Comparison of ENCODE assay signal across 17 mouse cellular contexts in the genomic region with DNA sequence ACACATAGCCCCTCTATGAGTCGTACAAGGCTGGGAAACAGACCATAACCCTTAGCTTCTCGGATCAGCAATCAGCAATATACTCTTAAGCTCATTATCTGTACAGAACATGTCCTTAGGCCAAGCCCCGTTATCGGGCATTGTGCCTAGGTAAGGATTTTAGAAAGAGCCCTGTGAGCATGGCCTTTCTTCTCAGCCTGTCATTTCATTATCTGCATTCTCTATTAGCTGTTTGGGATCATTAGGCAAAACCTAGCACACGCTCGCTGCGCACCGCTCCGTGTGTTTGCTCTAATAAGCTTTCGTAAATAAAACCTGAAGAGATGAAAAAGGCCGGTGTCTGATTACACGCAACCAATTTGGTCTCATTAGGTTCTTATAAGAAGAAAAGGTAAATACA.
DNase-seq lines count a peak whose midpoint lies in the region; ATAC-seq and TF ChIP-seq lines count a peak whose summit lies in the region.
"Had no signal": no experiment of that assay in that cellular context is flagged by ENCODE, and none has a peak within 500 bp of the region (broad histone marks: within the 10 kb centered on the region; RNA-seq: fewer than 3 reads in every experiment).

No protein-coding gene starts in this region.

- WGBS in forebrain, embryonic 10.5 days = 70% methylated on average over 12 of the region's 12 CpGs
- WGBS in forebrain, embryonic 15.5 days = 31% methylated on average over 12 of the region's 12 CpGs
- 27% methylated on average over 12 of the region's 12 CpGs for WGBS in forebrain, embryonic 14.5 days
- WGBS in forebrain, postnatal 0 days = 41% methylated on average over 12 of the region's 12 CpGs
- WGBS in midbrain, embryonic 14.5 days = 51% methylated on average over 12 of the region's 12 CpGs
- WGBS in midbrain, embryonic 15.5 days = 49% methylated on average over 12 of the region's 12 CpGs

- H3K27ac ChIP-seq in forebrain, embryonic 10.5 days = no peak overlapping the region
- no peak overlapping the region for H3K27ac ChIP-seq in forebrain, embryonic 15.5 days (replicated peaks)
- H3K27ac ChIP-seq in forebrain, embryonic 14.5 days (ENCODE audit: low read depth, low read length) = no peak overlapping the region
- H3K27ac ChIP-seq in forebrain, postnatal 0 days (ENCODE audit: low read depth, low read length) = no peak overlapping the region
- H3K27ac ChIP-seq in midbrain, embryonic 14.5 days (replicated peaks; ENCODE audit: low read depth, low read length) = no peak overlapping the region; the same call in 1 of the 2 replicates
- H3K27ac ChIP-seq in midbrain, embryonic 15.5 days = no peak overlapping the region
- H3K27ac ChIP-seq: hindbrain, embryonic 12.5 days; hindbrain, embryonic 15.5 days had no signal

- ATAC-seq in forebrain, embryonic 15.5 days (replicated peaks) = no peak
- ATAC-seq in forebrain, embryonic 14.5 days = no peak
- no peak for ATAC-seq in forebrain, postnatal 0 days
- ATAC-seq in midbrain, embryonic 14.5 days (ENCODE audit: low FRiP score, low TSS enrichment) = no peak
- no peak for ATAC-seq in midbrain, embryonic 15.5 days (replicated peaks)
- ATAC-seq: activated CD4-positive, CD25-positive, alpha-beta regulatory T cell, adult 4 months had no signal

- peaks cover 33% of the 10 kb centered on the region for H3K4me1 ChIP-seq in forebrain, embryonic 10.5 days
- H3K4me1 ChIP-seq in forebrain, embryonic 15.5 days = peaks cover 27% of the 10 kb centered on the region
- H3K4me1 ChIP-seq in forebrain, embryonic 14.5 days (ENCODE audit: control insufficient read depth, insufficient read depth, low read length) = peaks cover 11% of the 10 kb centered on the region; the same call in 1 of the 2 replicates
- peaks cover 9% of the 10 kb centered on the region; the same call in 1 of the 2 replicates for H3K4me1 ChIP-seq in forebrain, postnatal 0 days (ENCODE audit: insufficient read depth)
- H3K4me1 ChIP-seq in midbrain, embryonic 14.5 days (ENCODE audit: control insufficient read depth, insufficient read depth, low read length) = peaks cover 20% of the 10 kb centered on the region
- peaks cover 25% of the 10 kb centered on the region for H3K4me1 ChIP-seq in midbrain, embryonic 15.5 days

- peak; percentile 21 for DNase-seq in forebrain, embryonic 10.5 days (ENCODE audit: extremely low spot score, low spot score)
- DNase-seq in forebrain, embryonic 14.5 days (ENCODE audit: low spot score) = peak; percentile 46
- DNase-seq in forebrain, postnatal 0 days = no peak
- peak; percentile 43 for DNase-seq in midbrain, embryonic 14.5 days
- peak; percentile 79 for DNase-seq in brain, embryonic 14.5 days (ENCODE audit: low read depth)
- DNase-seq: adrenal gland, adult 8-10 months; adrenal gland, postnatal 25 days; cerebellum, adult 18-20 months; cerebellum, adult 9-10 months; cerebellum, postnatal 14 days; gastrocnemius, postnatal 25 days had no signal

- H3K27me3 ChIP-seq in forebrain, embryonic 10.5 days (ENCODE audit: poor library complexity, severe bottlenecking) = peaks cover 18% of the 10 kb centered on the region
- no peaks in the 10 kb centered on the region for H3K27me3 ChIP-seq in forebrain, embryonic 15.5 days
- H3K27me3 ChIP-seq in forebrain, embryonic 14.5 days (replicated peaks; ENCODE audit: control insufficient read depth, insufficient read depth, low read length) = no peaks in the 10 kb centered on the region; the same call in 1 of the 2 replicates
- H3K27me3 ChIP-seq in forebrain, postnatal 0 days (ENCODE audit: insufficient read depth, low read length) = no peaks in the 10 kb centered on the region
- no peaks in the 10 kb centered on the region for H3K27me3 ChIP-seq in midbrain, embryonic 14.5 days (ENCODE audit: control insufficient read depth, insufficient read depth, low read length)
- no peaks in the 10 kb centered on the region for H3K27me3 ChIP-seq in midbrain, embryonic 15.5 days (replicated peaks)
- H3K27me3 ChIP-seq: hindbrain, embryonic 12.5 days; hindbrain, embryonic 15.5 days had no signal

- H3K9ac ChIP-seq in forebrain, embryonic 15.5 days (replicated peaks) = no peak overlapping the region
- no peak overlapping the region for H3K9ac ChIP-seq in forebrain, embryonic 14.5 days (ENCODE audit: low read length)
- H3K9ac ChIP-seq in forebrain, postnatal 0 days = no peak overlapping the region
- no peak overlapping the region for H3K9ac ChIP-seq in midbrain, embryonic 14.5 days (replicated peaks; ENCODE audit: low read length)
- H3K9ac ChIP-seq in midbrain, embryonic 15.5 days = no peak overlapping the region
- H3K9ac ChIP-seq: hindbrain, embryonic 12.5 days; hindbrain, embryonic 15.5 days had no signal

- TF ChIP-seq CTCF in forebrain, postnatal 0 days (IDR thresholded peaks at IDR 0.05; ENCODE audit: low read depth) = no peak
- TF ChIP-seq CTCF in brain, embryonic 14.5 days (IDR thresholded peaks at IDR 0.05; ENCODE audit: borderline replicate concordance, extremely low read depth, insufficient read depth, insufficient read length) = no peak

- no peak overlapping the region for H3K4me2 ChIP-seq in forebrain, embryonic 15.5 days (replicated peaks)
- H3K4me2 ChIP-seq in forebrain, embryonic 14.5 days (ENCODE audit: low read length) = no peak overlapping the region
- no peak overlapping the region for H3K4me2 ChIP-seq in forebrain, postnatal 0 days (ENCODE audit: low read depth)
- no peak overlapping the region for H3K4me2 ChIP-seq in midbrain, embryonic 14.5 days (ENCODE audit: low read length)
- H3K4me2 ChIP-seq in midbrain, embryonic 15.5 days = no peak overlapping the region
- H3K4me2 ChIP-seq: heart, embryonic 11.5 days; hindbrain, embryonic 12.5 days; hindbrain, embryonic 15.5 days had no signal

- no peaks in the 10 kb centered on the region for H3K9me3 ChIP-seq in forebrain, embryonic 10.5 days
- no peaks in the 10 kb centered on the region for H3K9me3 ChIP-seq in forebrain, embryonic 15.5 days
- H3K9me3 ChIP-seq in forebrain, embryonic 14.5 days (replicated peaks; ENCODE audit: control insufficient read depth, low read length) = no peaks in the 10 kb centered on the region
- H3K9me3 ChIP-seq in forebrain, postnatal 0 days (ENCODE audit: low read length) = no peaks in the 10 kb centered on the region
- no peaks in the 10 kb centered on the region for H3K9me3 ChIP-seq in midbrain, embryonic 14.5 days (ENCODE audit: control insufficient read depth, low read length)
- H3K9me3 ChIP-seq in midbrain, embryonic 15.5 days = no peaks in the 10 kb centered on the region
- H3K9me3 ChIP-seq: hindbrain, embryonic 12.5 days; hindbrain, embryonic 15.5 days had no signal

- no peak overlapping the region for H3K4me3 ChIP-seq in forebrain, embryonic 10.5 days
- no peak overlapping the region for H3K4me3 ChIP-seq in forebrain, embryonic 15.5 days
- no peak overlapping the region for H3K4me3 ChIP-seq in forebrain, embryonic 14.5 days (ENCODE audit: low read depth, low read length)
- no peak overlapping the region for H3K4me3 ChIP-seq in forebrain, postnatal 0 days (ENCODE audit: low read depth, low read length)
- no peak overlapping the region for H3K4me3 ChIP-seq in midbrain, embryonic 14.5 days (replicated peaks; ENCODE audit: low read depth, low read length)
- H3K4me3 ChIP-seq in midbrain, embryonic 15.5 days = no peak overlapping the region
- H3K4me3 ChIP-seq: hindbrain, embryonic 12.5 days; hindbrain, embryonic 15.5 days had no signal

- TF ChIP-seq POLR2A in brain, embryonic 14.5 days (IDR thresholded peaks at IDR 0.05; ENCODE audit: borderline replicate concordance, extremely low read depth, insufficient read depth, insufficient read length, poor library complexity, severe bottlenecking) = no peak

- no peaks in the 10 kb centered on the region for H3K36me3 ChIP-seq in forebrain, embryonic 10.5 days (replicated peaks)
- H3K36me3 ChIP-seq in forebrain, embryonic 15.5 days = no peaks in the 10 kb centered on the region
- no peaks in the 10 kb centered on the region for H3K36me3 ChIP-seq in forebrain, embryonic 14.5 days (ENCODE audit: control insufficient read depth, insufficient read depth, low read length)
- H3K36me3 ChIP-seq in forebrain, postnatal 0 days (ENCODE audit: insufficient read depth) = no peaks in the 10 kb centered on the region
- H3K36me3 ChIP-seq in midbrain, embryonic 14.5 days (ENCODE audit: control insufficient read depth, insufficient read depth, low read length) = no peaks in the 10 kb centered on the region
- no peaks in the 10 kb centered on the region for H3K36me3 ChIP-seq in midbrain, embryonic 15.5 days (replicated peaks)
- H3K36me3 ChIP-seq: hindbrain, embryonic 12.5 days; hindbrain, embryonic 15.5 days had no signal
